Mouse (Mus musculus): ENCODE measurements around the gene Mecom. TPM values are rescaled to one million over a fixed set of nuclear protein-coding genes. Genes with fewer than 3 reads are reported as not detected.

Mecom gene
- total and polyA plus RNA-seq, 2 experiments from 2014 or later, result 1.9 to 3.9 TPM

- H3K4me3 ChIP-seq (ENCODE audit: low read depth, low read length), result no peak overlapping the region
- peaks cover 72% of the 10 kb centered on the region for H3K27me3 ChIP-seq (ENCODE audit: insufficient read depth, low read length)
- H3K4me1 ChIP-seq (ENCODE audit: insufficient read depth), result no peaks in the 10 kb centered on the region
- 4% methylated on average over 16 of the region's 16 CpGs for WGBS
- ATAC-seq (no peak), DNase-seq (no peak)
- no peak for TF ChIP-seq CTCF (IDR thresholded peaks at IDR 0.05; ENCODE audit: low read depth)
- no peak overlapping the region for H3K9ac ChIP-seq
- H3K36me3 ChIP-seq (ENCODE audit: insufficient read depth), result no peaks in the 10 kb centered on the region
- no peaks in the 10 kb centered on the region for H3K9me3 ChIP-seq (ENCODE audit: low read length)
- no peak overlapping the region; the same call in 1 of the 2 replicates for H3K4me2 ChIP-seq (ENCODE audit: low read depth)
- H3K27ac ChIP-seq (ENCODE audit: low read depth, low read length), result no peak overlapping the region
These were observed 34.4 kb downstream of the Mecom start for GRCm38 (mm10) chr3:30513314-30513997.

GRCm38 (mm10) chr3:30512459-30513030 is 35.3 kb downstream of the Mecom start:
- Histone ChIP-seq H3K9me3 (ENCODE audit: low read length) (no peaks in the 10 kb centered on the region), H3K36me3 (ENCODE audit: insufficient read depth) (no peaks in the 10 kb centered on the region), H3K9ac (no peak overlapping the region), H3K4me2 (ENCODE audit: low read depth) (no peak overlapping the region), H3K4me3 (ENCODE audit: low read depth, low read length) (no peak overlapping the region), H3K27ac (ENCODE audit: low read depth, low read length) (no peak overlapping the region), H3K4me1 (ENCODE audit: insufficient read depth) (no peaks in the 10 kb centered on the region), H3K27me3 (ENCODE audit: insufficient read depth, low read length) (peaks cover 78% of the 10 kb centered on the region)
- DNase-seq, result no peak
- TF ChIP-seq CTCF (IDR thresholded peaks at IDR 0.05; ENCODE audit: low read depth), result no peak
- ATAC-seq, result no peak
- 7% methylated on average over 12 of the region's 12 CpGs for WGBS

- H3K9me3 ChIP-seq (ENCODE audit: low read length), result no peaks in the 10 kb centered on the region
- ATAC-seq, result no peak
- no peak for TF ChIP-seq CTCF (IDR thresholded peaks at IDR 0.05; ENCODE audit: low read depth)
- no peak overlapping the region for H3K4me3 ChIP-seq (ENCODE audit: low read depth, low read length)
- no peak overlapping the region for H3K27ac ChIP-seq (ENCODE audit: low read depth, low read length)
- 15% methylated on average over 7 of the region's 7 CpGs for WGBS
- H3K9ac ChIP-seq, result no peak overlapping the region
- H3K4me2 ChIP-seq (ENCODE audit: low read depth), result no peak overlapping the region
- peak; percentile 5 for DNase-seq
- H3K27me3 ChIP-seq (ENCODE audit: insufficient read depth, low read length), result peaks cover 74% of the 10 kb centered on the region
- H3K4me1 ChIP-seq (ENCODE audit: insufficient read depth), result no peaks in the 10 kb centered on the region
- no peaks in the 10 kb centered on the region for H3K36me3 ChIP-seq (ENCODE audit: insufficient read depth)
These were observed 36.0 kb downstream of the Mecom start for GRCm38 (mm10) chr3:30511796-30512195.

- TF ChIP-seq CTCF (IDR thresholded peaks at IDR 0.05; ENCODE audit: low read depth), result no peak
- no peaks in the 10 kb centered on the region for H3K36me3 ChIP-seq (ENCODE audit: insufficient read depth)
- DNase-seq (peak; percentile 0), ATAC-seq (no peak)
- H3K9ac ChIP-seq, result no peak overlapping the region
- H3K27me3 ChIP-seq (ENCODE audit: insufficient read depth, low read length), result peaks cover 69% of the 10 kb centered on the region
- H3K4me2 ChIP-seq (ENCODE audit: low read depth), result no peak overlapping the region
- no peaks in the 10 kb centered on the region for H3K9me3 ChIP-seq (ENCODE audit: low read length)
- H3K27ac ChIP-seq (ENCODE audit: low read depth, low read length), result no peak overlapping the region
- H3K4me3 ChIP-seq (ENCODE audit: low read depth, low read length), result no peak overlapping the region
- no peaks in the 10 kb centered on the region for H3K4me1 ChIP-seq (ENCODE audit: insufficient read depth)
- WGBS, result 35% methylated on average over 4 of the region's 4 CpGs
These were observed 36.7 kb downstream of the Mecom start for GRCm38 (mm10) chr3:30511062-30511640.

GRCm38 (mm10) chr3:30510646-30511045 is 37.2 kb downstream of the Mecom start:
- no peak overlapping the region for H3K4me2 ChIP-seq (ENCODE audit: low read depth)
- no peak for TF ChIP-seq CTCF (IDR thresholded peaks at IDR 0.05; ENCODE audit: low read depth)
- H3K9ac ChIP-seq, result no peak overlapping the region
- no peak overlapping the region for H3K27ac ChIP-seq (ENCODE audit: low read depth, low read length)
- peaks cover 71% of the 10 kb centered on the region for H3K27me3 ChIP-seq (ENCODE audit: insufficient read depth, low read length)
- H3K36me3 ChIP-seq (ENCODE audit: insufficient read depth), result no peaks in the 10 kb centered on the region
- no peaks in the 10 kb centered on the region for H3K9me3 ChIP-seq (ENCODE audit: low read length)
- 13% methylated on average over 8 of the region's 8 CpGs for WGBS
- no peaks in the 10 kb centered on the region for H3K4me1 ChIP-seq (ENCODE audit: insufficient read depth)
- peak; percentile 5 for DNase-seq
- H3K4me3 ChIP-seq (ENCODE audit: low read depth, low read length), result no peak overlapping the region
- no peak for ATAC-seq

- Histone ChIP-seq H3K27ac (ENCODE audit: low read depth, low read length) (no peak overlapping the region), H3K27me3 (ENCODE audit: insufficient read depth, low read length) (peaks cover 71% of the 10 kb centered on the region), H3K4me1 (ENCODE audit: insufficient read depth) (no peaks in the 10 kb centered on the region), H3K4me3 (ENCODE audit: low read depth, low read length) (no peak overlapping the region; the same call in 1 of the 2 replicates), H3K9me3 (ENCODE audit: low read length) (no peaks in the 10 kb centered on the region), H3K9ac (no peak overlapping the region), H3K4me2 (ENCODE audit: low read depth) (peak overlapping the region; percentile 76; the same call in 1 of the 2 replicates), H3K36me3 (ENCODE audit: insufficient read depth) (no peaks in the 10 kb centered on the region)
- ATAC-seq (no peak), DNase-seq (peak; percentile 30)
- TF ChIP-seq CTCF (IDR thresholded peaks at IDR 0.05; ENCODE audit: low read depth), result no peak
- 3% methylated on average over 16 of the region's 16 CpGs for WGBS
These were observed 37.7 kb downstream of the Mecom start for GRCm38 (mm10) chr3:30510105-30510504.

Measured in forebrain, postnatal 0 days (tissue).